Mouse (Mus musculus) small intestine, adult 2 months (tissue): ENCODE measurements around the gene Elovl5. TPM values are rescaled to one million over a fixed set of nuclear protein-coding genes. Genes with fewer than 3 reads are reported as not detected.
"Not testable (repeated sequence)": the region's sequence is repeated elsewhere in the genome, so short reads cannot be mapped to it uniquely, and the experiment has no call there.

Experiments
- H3K27ac ChIP-seq: fragments of 200-500 bp; 2 replicates; pipeline ENCODE4 v1.5.1; 2012; ENCODE audit warnings: low read depth, low read length, control low read depth, inconsistent platforms; ENCODE audit not compliant: insufficient read depth
- H3K27me3 ChIP-seq: fragments of 200-500 bp; 2 replicates; pipeline ENCODE4 v1.6.1; 2012; ENCODE audit warnings: mild to moderate bottlenecking, moderate library complexity, low read length, inconsistent platforms; ENCODE audit not compliant: control insufficient read depth, insufficient read depth
- H3K36me3 ChIP-seq: fragments of 200-500 bp; 2 replicates; pipeline ENCODE4 v1.6.1; 2012; ENCODE audit warnings: mild to moderate bottlenecking, low read length, control low read depth, inconsistent platforms; ENCODE audit not compliant: control insufficient read depth, insufficient read depth
- H3K4me1 ChIP-seq: fragments of 200-500 bp; 2 replicates; pipeline ENCODE4 v1.6.1; 2012; ENCODE audit warnings: low read length, inconsistent platforms, mixed read lengths; ENCODE audit not compliant: control insufficient read depth, insufficient read depth, insufficient read length
- H3K4me3 ChIP-seq: fragments of 200-500 bp; 2 replicates; pipeline ENCODE4 v1.5.1; 2012; ENCODE audit warnings: low read depth, mild to moderate bottlenecking, control low read depth, inconsistent platforms, low read length, moderate library complexity
- CTCF ChIP-seq: fragments of 200-500 bp; IDR thresholded peaks from 2 replicates; pipeline ENCODE4 v1.5.1; 2012; ENCODE audit warnings: low read depth, mild to moderate bottlenecking, control low read depth, inconsistent platforms, low read length, moderate library complexity, mixed read lengths; ENCODE audit not compliant: insufficient replicate concordance, insufficient read length; ENCODE audit errors: extremely low read depth
- POLR2A ChIP-seq: fragments of 200-500 bp; IDR thresholded peaks from 2 replicates; pipeline ENCODE4 v1.6.1; 2012; ENCODE audit warnings: low read depth, mild to moderate bottlenecking, control low read depth, inconsistent platforms, low read length, moderate library complexity
- WGBS: fragments of 180-500 bp; shearing (Covaris S2); methylation state at CpG from one replicate; pipeline ENCODE4 v1.1.7; 2018; 5-methylcytosine and 5-hydroxymethylcytosine counted together
- polyA plus RNA-seq: library from polyadenylated mRNA; depleted of rRNA; stranded (reverse); fragments of >200 nt; gene quantifications from 2 replicates; pipeline ENCODE4 v1.2.3, GENCODE M21; 2012

Elovl5 gene
- polyA plus RNA-seq, 1 experiment: 11.2 TPM

GRCm38 (mm10) chr9:77986153-77986795 lies 69.1 kb downstream of the Elovl5 start:
- H3K27ac ChIP-seq: no peak overlapping the region
- H3K36me3 ChIP-seq: peaks cover 9% of the 10 kb centered on the region
- no peak overlapping the region for H3K4me3 ChIP-seq
- no peak for TF ChIP-seq POLR2A
- no peak for TF ChIP-seq CTCF
- 78% methylated on average over 8 of the region's 8 CpGs for WGBS
- H3K4me1 ChIP-seq: no peaks in the 10 kb centered on the region
- H3K27me3 ChIP-seq: no peaks in the 10 kb centered on the region

- TF ChIP-seq CTCF (no peak), POLR2A (no peak)
- WGBS: 81% methylated on average over 8 of the region's 8 CpGs
- no peaks in the 10 kb centered on the region for H3K4me1 ChIP-seq
Measured at GRCm38 (mm10) chr9:77989626-77990025, 72.5 kb downstream of the Elovl5 start.

GRCm38 (mm10) chr9:77990278-77990677 lies 73.1 kb downstream of the Elovl5 start:
- WGBS: 77% methylated on average over 8 of the region's 8 CpGs
- Histone ChIP-seq H3K4me1 (no peaks in the 10 kb centered on the region), H3K27ac (no peak overlapping the region), H3K36me3 (no peaks in the 10 kb centered on the region), H3K4me3 (no peak overlapping the region), H3K27me3 (no peaks in the 10 kb centered on the region)
- no peak for TF ChIP-seq POLR2A
- TF ChIP-seq CTCF: no peak

More at GRCm38 (mm10) chr9:77989626-77990025, 72.5 kb downstream of the Elovl5 start:
- Histone ChIP-seq H3K36me3 (no peaks in the 10 kb centered on the region), H3K4me3 (no peak overlapping the region), H3K27me3 (no peaks in the 10 kb centered on the region), H3K27ac (no peak overlapping the region)

- no peaks in the 10 kb centered on the region for H3K27me3 ChIP-seq
- no peaks in the 10 kb centered on the region for H3K4me1 ChIP-seq
- no peak for TF ChIP-seq POLR2A
- TF ChIP-seq CTCF: no peak
- WGBS: 93% methylated on average over 4 of the region's 4 CpGs
- H3K27ac ChIP-seq: no peak overlapping the region
- no peaks in the 10 kb centered on the region for H3K36me3 ChIP-seq
- H3K4me3 ChIP-seq: no peak overlapping the region
Measured at GRCm38 (mm10) chr9:77991650-77992049, 74.5 kb downstream of the Elovl5 start.

- WGBS: 83% methylated on average over 6 of the region's 6 CpGs
- H3K36me3 ChIP-seq: no peaks in the 10 kb centered on the region
- TF ChIP-seq CTCF (no peak), POLR2A (no peak)
- no peaks in the 10 kb centered on the region for H3K27me3 ChIP-seq
- H3K4me3 ChIP-seq: no peak overlapping the region
- no peaks in the 10 kb centered on the region for H3K4me1 ChIP-seq
- no peak overlapping the region for H3K27ac ChIP-seq
Measured at GRCm38 (mm10) chr9:77992276-77992675, 75.1 kb downstream of the Elovl5 start.

GRCm38 (mm10) chr9:77993101-77993500 lies 75.9 kb downstream of the Elovl5 start:
- H3K4me3 ChIP-seq: no peak overlapping the region
- H3K27me3 ChIP-seq: no peaks in the 10 kb centered on the region
- H3K27ac ChIP-seq: no peak overlapping the region
- no peak for TF ChIP-seq POLR2A
- no peak for TF ChIP-seq CTCF
- no peaks in the 10 kb centered on the region for H3K36me3 ChIP-seq
- WGBS: 85% methylated on average over 1 of the region's 1 CpGs
- H3K4me1 ChIP-seq: no peaks in the 10 kb centered on the region

- H3K4me3 ChIP-seq, H3K4me1 ChIP-seq, H3K27ac ChIP-seq, H3K27me3 ChIP-seq, H3K36me3 ChIP-seq: not testable (repeated sequence)
- 86% methylated on average over 2 of the region's 2 CpGs for WGBS
Measured at GRCm38 (mm10) chr9:77993538-77994255, 76.5 kb downstream of the Elovl5 start.
